Mouse (Mus musculus): Measurements from ENCODE around the gene Nmd3. TPM values are rescaled to one million over a fixed set of nuclear protein-coding genes. Genes with fewer than 3 reads are reported as not detected.
A peak's percentile ranks its signal among the peaks of the same experiment; 100 is the strongest.

Nmd3 gene
- polyA plus RNA-seq, 1 experiment = 251 TPM

- Histone ChIP-seq H3K27ac (ENCODE audit: insufficient read depth, low read length) (no peak overlapping the region), H3K4me3 (ENCODE audit: low read depth, low read length) (no peak overlapping the region), H3K9me3 (replicated peaks; ENCODE audit: control insufficient read depth, insufficient read depth, low read length, poor library complexity, severe bottlenecking) (no peaks in the 10 kb centered on the region), H3K4me1 (ENCODE audit: control insufficient read depth, insufficient read depth, low read length) (no peaks in the 10 kb centered on the region), H3K36me3 (ENCODE audit: control insufficient read depth, insufficient read depth, low read length, poor library complexity, severe bottlenecking) (no peaks in the 10 kb centered on the region), H3K27me3 (ENCODE audit: control insufficient read depth, insufficient read depth, low read length, poor library complexity, severe bottlenecking) (no peaks in the 10 kb centered on the region; the same call in none of the 2 replicates), H3K9ac (ENCODE audit: low read depth, poor library complexity, severe bottlenecking) (no peak overlapping the region)
- TF ChIP-seq EP300 (IDR thresholded peaks at IDR 0.05; ENCODE audit: insufficient read depth, low read depth, low read length) = no peak
- peak; percentile 6 for TF ChIP-seq CTCF (IDR thresholded peaks at IDR 0.05; ENCODE audit: low read depth, low read length)
Observed at GRCm38 (mm10) chr3:69701905-69702304, 19.9 kb upstream of the Nmd3 start.

DNA sequence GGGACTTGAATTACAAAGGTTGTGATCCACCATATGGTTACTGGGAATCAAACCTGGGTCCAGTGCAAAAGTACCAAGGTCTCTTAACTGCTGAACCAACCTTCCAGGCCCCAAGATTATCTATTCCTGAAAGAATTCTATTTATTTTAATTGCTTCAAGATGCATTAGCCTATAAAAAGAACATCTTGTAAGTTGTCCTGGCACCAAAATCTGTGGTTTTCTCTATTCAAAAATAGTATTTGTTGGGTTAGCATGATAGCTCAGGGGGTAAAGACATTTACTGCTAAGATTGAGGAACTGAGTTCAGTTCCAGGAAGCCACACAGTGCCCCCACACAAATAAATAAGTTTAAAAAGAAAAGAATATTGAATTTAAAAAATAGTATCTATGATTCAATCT, 19.4 kb upstream of the Nmd3 start:
- Histone ChIP-seq H3K4me1 (ENCODE audit: control insufficient read depth, insufficient read depth, low read length) (no peaks in the 10 kb centered on the region), H3K9ac (ENCODE audit: low read depth, poor library complexity, severe bottlenecking) (no peak overlapping the region), H3K27me3 (ENCODE audit: control insufficient read depth, insufficient read depth, low read length, poor library complexity, severe bottlenecking) (no peaks in the 10 kb centered on the region; the same call in 1 of the 2 replicates), H3K9me3 (replicated peaks; ENCODE audit: control insufficient read depth, insufficient read depth, low read length, poor library complexity, severe bottlenecking) (no peaks in the 10 kb centered on the region), H3K36me3 (ENCODE audit: control insufficient read depth, insufficient read depth, low read length, poor library complexity, severe bottlenecking) (no peaks in the 10 kb centered on the region), H3K4me3 (ENCODE audit: low read depth, low read length) (no peak overlapping the region), H3K27ac (ENCODE audit: insufficient read depth, low read length) (no peak overlapping the region)
- TF ChIP-seq CTCF (IDR thresholded peaks at IDR 0.05; ENCODE audit: low read depth, low read length) = no peak
- no peak for TF ChIP-seq EP300 (IDR thresholded peaks at IDR 0.05; ENCODE audit: insufficient read depth, low read depth, low read length)
- TF ChIP-seq POLR2A (IDR thresholded peaks at IDR 0.05; ENCODE audit: insufficient read depth, low read length) = no peak

GRCm38 (mm10) chr3:69709043-69709929, 12.5 kb upstream of the Nmd3 start:
- H3K27me3 ChIP-seq (ENCODE audit: control insufficient read depth, insufficient read depth, low read length, poor library complexity, severe bottlenecking) = no peaks in the 10 kb centered on the region

GRCm38 (mm10) chr3:69711907-69712600, 9.7 kb upstream of the Nmd3 start:
- H3K4me1 ChIP-seq (ENCODE audit: control insufficient read depth, insufficient read depth, low read length) = no peaks in the 10 kb centered on the region
- no peak for TF ChIP-seq POLR2A (IDR thresholded peaks at IDR 0.05; ENCODE audit: insufficient read depth, low read length)
- no peak for TF ChIP-seq CTCF (IDR thresholded peaks at IDR 0.05; ENCODE audit: low read depth, low read length)
- no peak for TF ChIP-seq EP300 (IDR thresholded peaks at IDR 0.05; ENCODE audit: insufficient read depth, low read depth, low read length)
- H3K9me3 ChIP-seq (replicated peaks; ENCODE audit: control insufficient read depth, insufficient read depth, low read length, poor library complexity, severe bottlenecking) = no peaks in the 10 kb centered on the region
- no peak overlapping the region for H3K27ac ChIP-seq (ENCODE audit: insufficient read depth, low read length)
- no peak overlapping the region for H3K9ac ChIP-seq (ENCODE audit: low read depth, poor library complexity, severe bottlenecking)
- no peaks in the 10 kb centered on the region for H3K36me3 ChIP-seq (ENCODE audit: control insufficient read depth, insufficient read depth, low read length, poor library complexity, severe bottlenecking)
- no peaks in the 10 kb centered on the region for H3K27me3 ChIP-seq (ENCODE audit: control insufficient read depth, insufficient read depth, low read length, poor library complexity, severe bottlenecking)
- H3K4me3 ChIP-seq (ENCODE audit: low read depth, low read length) = no peak overlapping the region

More at GRCm38 (mm10) chr3:69709043-69709929, 12.5 kb upstream of the Nmd3 start:
- Histone ChIP-seq H3K36me3 (ENCODE audit: control insufficient read depth, insufficient read depth, low read length, poor library complexity, severe bottlenecking) (no peaks in the 10 kb centered on the region), H3K9ac (ENCODE audit: low read depth, poor library complexity, severe bottlenecking) (no peak overlapping the region), H3K27ac (ENCODE audit: insufficient read depth, low read length) (no peak overlapping the region), H3K4me3 (ENCODE audit: low read depth, low read length) (no peak overlapping the region), H3K9me3 (replicated peaks; ENCODE audit: control insufficient read depth, insufficient read depth, low read length, poor library complexity, severe bottlenecking) (no peaks in the 10 kb centered on the region), H3K4me1 (ENCODE audit: control insufficient read depth, insufficient read depth, low read length) (no peaks in the 10 kb centered on the region)
- TF ChIP-seq EP300 (IDR thresholded peaks at IDR 0.05; ENCODE audit: insufficient read depth, low read depth, low read length) = no peak
- TF ChIP-seq CTCF (IDR thresholded peaks at IDR 0.05; ENCODE audit: low read depth, low read length) = no peak
- no peak for TF ChIP-seq POLR2A (IDR thresholded peaks at IDR 0.05; ENCODE audit: insufficient read depth, low read length)

DNA sequence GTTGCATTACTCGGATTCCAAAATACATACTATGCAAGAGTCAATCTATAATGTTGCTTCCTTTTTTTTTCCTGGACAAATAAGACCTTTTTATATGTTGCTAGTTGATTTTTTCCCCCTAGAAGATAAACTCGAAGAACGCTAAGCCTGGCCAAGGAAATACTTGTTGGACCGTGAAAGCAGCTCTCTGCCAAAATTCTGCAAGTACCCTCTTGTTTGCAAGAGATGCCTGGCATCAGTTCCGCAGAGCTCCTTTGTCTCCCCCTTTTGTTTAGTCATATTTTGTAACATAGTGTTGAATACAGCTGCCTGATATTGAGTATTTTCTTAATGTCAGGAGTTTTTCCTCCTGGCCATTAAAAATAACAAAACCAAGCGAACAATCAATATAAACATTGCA, 4.3 kb upstream of the Nmd3 start:
- H3K4me1 ChIP-seq (ENCODE audit: control insufficient read depth, insufficient read depth, low read length) = no peaks in the 10 kb centered on the region
- no peak overlapping the region for H3K4me3 ChIP-seq (ENCODE audit: low read depth, low read length)
- no peaks in the 10 kb centered on the region for H3K27me3 ChIP-seq (ENCODE audit: control insufficient read depth, insufficient read depth, low read length, poor library complexity, severe bottlenecking)
- no peak overlapping the region for H3K9ac ChIP-seq (ENCODE audit: low read depth, poor library complexity, severe bottlenecking)
- H3K27ac ChIP-seq (ENCODE audit: insufficient read depth, low read length) = no peak overlapping the region
- H3K36me3 ChIP-seq (ENCODE audit: control insufficient read depth, insufficient read depth, low read length, poor library complexity, severe bottlenecking) = no peaks in the 10 kb centered on the region
- TF ChIP-seq EP300 (IDR thresholded peaks at IDR 0.05; ENCODE audit: insufficient read depth, low read depth, low read length) (no peak), CTCF (IDR thresholded peaks at IDR 0.05; ENCODE audit: low read depth, low read length) (no peak), POLR2A (IDR thresholded peaks at IDR 0.05; ENCODE audit: insufficient read depth, low read length) (no peak)
- no peaks in the 10 kb centered on the region for H3K9me3 ChIP-seq (replicated peaks; ENCODE audit: control insufficient read depth, insufficient read depth, low read length, poor library complexity, severe bottlenecking)
